Mouse (Mus musculus): ENCODE results near the gene Cyp2d40.

Gene Cyp2d40

GRCm38 (mm10) chr15:82763631-82764420, at the start of gene Cyp2d40:
Gene Cyp2d40 (minus strand): TSS chr15:82764183.
- 93% methylated on average over 9 of the region's 9 CpGs for WGBS

DNA sequence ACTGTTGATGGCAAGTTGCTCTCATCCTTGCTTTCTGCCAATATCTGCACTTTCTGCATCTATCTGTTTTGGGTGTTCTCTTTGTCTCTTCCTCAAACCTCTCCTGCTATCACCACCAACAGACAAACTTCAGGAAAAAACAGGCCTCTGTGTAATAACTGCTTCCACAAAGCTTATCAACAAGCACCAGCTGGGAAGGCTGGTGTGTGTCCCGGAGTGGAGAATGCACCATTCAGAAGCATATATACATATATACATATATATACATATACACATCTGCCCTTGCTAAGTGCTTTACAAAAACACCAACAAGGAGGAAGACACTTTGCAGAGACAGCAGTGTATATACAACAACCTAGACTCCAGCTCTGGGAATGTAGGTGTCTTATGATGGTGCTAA, 46.6 kb upstream of the Cyp2d40 start:
- WGBS, result 69% methylated on average over 1 of the region's 1 CpGs

- 53% methylated on average over 6 of the region's 6 CpGs for WGBS
Measured at GRCm38 (mm10) chr15:82809511-82809910, 45.5 kb upstream of the Cyp2d40 start.

DNA sequence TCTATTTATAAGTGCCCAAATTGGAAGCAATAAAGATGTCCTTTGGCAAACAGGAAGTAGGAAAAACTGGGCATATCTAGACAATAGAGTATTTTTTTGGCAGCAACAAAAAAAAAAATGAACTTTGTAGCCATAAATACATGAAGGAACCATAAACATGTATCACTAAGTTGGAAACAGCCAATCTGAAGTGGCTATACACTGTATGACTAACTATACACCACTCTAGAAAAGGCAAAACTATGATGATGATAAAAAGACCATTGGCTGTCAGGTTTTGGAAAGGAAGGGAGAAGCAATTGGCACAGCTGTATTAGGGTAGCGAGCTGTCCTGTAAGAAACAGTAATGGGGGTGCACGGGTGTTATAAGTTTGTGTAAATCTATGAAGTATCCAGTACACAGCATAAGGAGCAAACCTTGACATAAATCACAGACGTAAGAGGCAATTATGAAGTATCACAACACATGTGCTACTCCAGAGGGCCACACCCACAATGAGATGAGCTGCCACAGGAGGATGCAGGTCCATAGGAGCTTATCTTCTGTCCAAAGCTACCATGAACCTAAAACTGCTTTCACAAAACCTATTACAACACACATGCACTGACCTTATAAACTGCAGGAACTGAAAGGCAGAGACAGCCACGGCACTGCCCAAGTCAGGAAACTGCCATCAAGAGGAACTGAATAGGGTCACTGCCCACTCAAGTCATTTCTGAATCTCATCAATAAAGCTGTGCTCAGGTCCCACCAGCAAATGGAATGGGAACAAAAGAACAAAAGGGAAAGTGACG, 43.2 kb upstream of the Cyp2d40 start:
- 75% methylated on average over 5 of the region's 5 CpGs for WGBS

- 60% methylated on average over 5 of the region's 5 CpGs for WGBS
Measured at GRCm38 (mm10) chr15:82804708-82805639, 41.0 kb upstream of the Cyp2d40 start.

GRCm38 (mm10) chr15:82795936-82796440, 32.0 kb upstream of the Cyp2d40 start:
- 79% methylated on average over 3 of the region's 3 CpGs for WGBS

DNA sequence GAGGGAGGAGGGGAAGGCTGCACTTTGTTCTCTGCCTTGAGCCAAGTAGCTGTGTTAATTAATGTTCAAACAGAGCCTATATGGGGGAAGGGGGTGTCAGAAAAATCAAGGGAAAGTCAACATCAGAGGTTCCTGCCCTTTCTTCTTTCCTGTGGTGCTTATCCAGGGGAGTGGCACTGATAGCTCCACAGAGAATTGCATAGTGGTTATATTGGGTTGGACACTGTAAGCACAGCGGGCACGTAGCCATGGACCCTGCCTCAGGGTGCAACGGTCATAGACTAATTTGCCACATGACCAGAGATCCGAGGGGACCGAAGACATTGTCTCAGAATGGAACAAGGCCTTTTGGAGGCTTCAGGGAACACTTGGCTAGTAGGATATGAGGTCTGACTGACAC, 30.3 kb upstream of the Cyp2d40 start, which contains the start of gene Cyp2d26:
Gene Cyp2d26, minus strand, starts transcription at position 18 of the 400 bp plus-strand sequence.
- WGBS, result 93% methylated on average over 5 of the region's 5 CpGs

DNA sequence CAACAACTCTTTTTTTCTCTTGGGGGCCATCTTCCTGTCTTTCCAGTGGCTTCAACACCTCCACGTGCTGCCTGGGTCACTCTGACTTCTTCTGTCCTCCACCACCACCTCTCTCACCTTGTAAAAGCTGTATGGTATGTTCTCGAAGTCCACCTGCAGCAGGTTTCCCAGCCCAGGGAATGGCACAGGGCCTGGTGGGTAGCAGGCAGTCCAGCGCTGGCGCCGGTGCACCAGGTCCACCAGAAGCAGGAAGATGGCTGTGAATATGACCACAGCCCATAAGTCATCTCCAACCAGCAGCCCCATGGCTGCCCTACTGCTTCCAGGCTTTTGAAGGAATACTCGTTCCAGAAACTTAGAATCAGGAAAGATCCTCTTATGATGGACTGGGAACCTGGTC, 29.9 kb upstream of the Cyp2d40 start:
- WGBS, result 82% methylated on average over 6 of the region's 6 CpGs

GRCm38 (mm10) chr15:82793454-82793853, 29.5 kb upstream of the Cyp2d40 start:
- WGBS, result 81% methylated on average over 1 of the region's 1 CpGs

- WGBS, result 94% methylated on average over 11 of the region's 11 CpGs
Measured at GRCm38 (mm10) chr15:82792566-82792965, 28.6 kb upstream of the Cyp2d40 start.

DNA sequence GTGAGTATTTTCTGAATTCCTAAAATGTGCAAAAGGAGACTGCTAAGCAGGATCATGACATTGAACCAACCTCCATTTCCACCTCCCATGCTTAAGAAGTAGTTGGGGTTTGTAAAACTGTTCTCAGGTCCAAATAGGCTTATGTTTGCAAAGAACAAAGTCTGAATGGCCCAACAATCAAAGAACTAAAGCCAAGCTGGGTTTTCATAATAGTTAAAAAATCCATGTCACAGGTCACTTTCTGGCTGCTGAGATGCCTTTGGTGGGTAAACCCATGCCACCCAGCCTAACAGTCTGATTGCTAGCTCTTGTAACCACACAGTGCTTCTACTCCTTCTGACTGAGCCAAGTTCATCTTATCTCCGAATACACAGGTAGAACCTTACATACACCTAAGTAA, 20.6 kb upstream of the Cyp2d40 start:
- 80% methylated on average over 1 of the region's 1 CpGs for WGBS

GRCm38 (mm10) chr15:82783800-82784199, 19.8 kb upstream of the Cyp2d40 start:
- 95% methylated on average over 1 of the region's 1 CpGs for WGBS

GRCm38 (mm10) chr15:82777856-82778255, 13.9 kb upstream of the Cyp2d40 start:
- WGBS, result 83% methylated on average over 5 of the region's 5 CpGs

GRCm38 (mm10) chr15:82765943-82766342, 2.0 kb upstream of the Cyp2d40 start:
- 89% methylated on average over 2 of the region's 2 CpGs for WGBS

GRCm38 (mm10) chr15:82764881-82765280, 898 bp upstream of the Cyp2d40 start:
- WGBS, result 86% methylated on average over 6 of the region's 6 CpGs

DNA sequence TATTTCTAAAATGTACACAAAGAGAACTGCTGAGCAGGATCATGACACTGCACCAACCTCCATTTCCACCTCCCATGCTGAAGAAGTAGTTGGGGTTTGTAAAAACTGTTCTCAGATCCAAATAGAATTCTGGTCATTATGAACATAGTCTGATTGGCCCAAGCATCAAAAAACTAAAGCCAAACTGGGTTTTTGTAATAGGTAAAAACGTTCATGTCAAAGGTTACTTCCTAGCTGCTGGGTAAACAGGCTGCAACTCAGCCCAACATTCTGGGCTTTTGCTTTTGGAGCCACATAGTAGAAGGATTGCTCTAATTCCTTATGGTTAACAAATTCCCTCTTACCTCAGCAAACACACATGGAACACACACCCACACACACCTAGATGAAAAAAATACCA, 15.8 kb downstream of the Cyp2d40 start:
- 59% methylated on average over 1 of the region's 1 CpGs for WGBS

DNA sequence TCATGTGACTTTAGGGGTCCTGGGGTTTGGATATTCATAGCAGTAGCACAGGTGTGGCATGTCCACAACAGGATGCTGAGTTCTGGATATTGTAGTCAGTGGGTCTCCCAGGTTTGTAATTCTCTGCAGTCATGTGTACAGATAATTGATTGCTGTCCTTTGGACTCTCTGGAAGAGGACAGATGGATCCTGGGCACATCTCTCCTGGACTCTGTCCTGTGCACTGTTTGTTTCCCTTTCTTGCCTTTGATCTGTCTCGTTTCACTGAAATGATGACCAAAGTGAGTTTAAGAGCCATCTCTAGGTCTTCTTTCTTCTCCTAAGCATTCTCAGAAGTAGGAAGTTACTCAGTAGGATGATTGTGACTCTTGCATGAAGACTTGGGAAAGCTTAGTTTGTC, 16.5 kb downstream of the Cyp2d40 start:
- 50% methylated on average over 1 of the region's 1 CpGs for WGBS

DNA sequence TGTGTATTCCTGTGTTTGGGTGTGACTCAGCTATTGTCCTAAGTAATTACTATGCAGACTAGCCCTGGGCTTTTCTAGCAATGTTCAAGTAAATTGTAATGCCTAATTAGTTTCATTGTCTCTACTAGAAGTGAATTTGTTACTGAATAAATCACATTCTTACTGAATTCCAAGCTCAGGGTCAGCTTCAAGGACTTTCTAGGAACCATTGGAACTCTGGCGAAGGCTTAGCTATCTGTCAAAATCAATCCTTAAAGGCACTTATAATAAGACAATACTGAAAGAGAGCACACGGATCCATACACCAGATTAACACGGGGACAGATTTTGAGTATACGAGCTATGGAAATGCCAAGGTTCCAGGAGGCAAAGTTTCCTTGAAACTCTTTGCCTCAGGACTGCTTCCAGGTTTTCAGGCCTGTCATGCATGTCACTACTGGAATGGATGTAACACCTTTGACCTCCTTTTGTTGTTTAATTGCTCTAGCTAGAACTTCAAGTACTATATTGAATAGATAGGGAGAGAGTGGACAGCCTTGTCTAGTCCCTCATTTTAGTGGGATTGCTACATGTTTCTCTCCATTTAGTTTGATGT, 30.6 kb downstream of the Cyp2d40 start:
- WGBS, result 86% methylated on average over 4 of the region's 4 CpGs

All from cerebral cortex, adult 2 months (tissue).